Mouse (Mus musculus): ENCODE measurements around the gene Naa80. TPM values are rescaled to one million over a fixed set of nuclear protein-coding genes. Genes with fewer than 3 reads are reported as not detected.

Naa80 gene
- 52.7 and 58.7 TPM in 2 replicates for polyA plus RNA-seq (2012; rRNA removed)

DNA sequence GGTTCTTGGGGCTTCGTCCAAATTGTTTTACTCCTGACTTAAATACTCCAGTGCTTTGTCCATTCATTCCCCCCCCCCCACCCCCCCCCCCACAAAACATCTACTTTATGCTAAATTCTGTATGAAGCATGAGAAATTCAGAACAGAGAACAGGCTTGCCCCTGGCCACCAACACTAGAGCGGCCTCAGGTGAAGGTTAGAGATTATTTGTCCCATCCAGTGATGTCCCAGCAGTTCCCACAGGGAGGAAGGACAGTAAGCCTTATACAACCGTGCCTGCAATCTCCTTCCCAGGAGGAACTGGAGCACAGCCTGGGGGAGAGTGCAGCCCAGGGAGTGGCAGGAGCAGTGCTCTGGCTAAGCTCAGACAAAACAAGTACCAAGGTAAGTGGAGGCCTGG lies at the start of gene Naa80:
Gene Naa80, plus strand, starts transcription at position 301 of the 400 bp plus-strand sequence.
- DNase-seq (ENCODE audit: low read depth): no peak

DNA sequence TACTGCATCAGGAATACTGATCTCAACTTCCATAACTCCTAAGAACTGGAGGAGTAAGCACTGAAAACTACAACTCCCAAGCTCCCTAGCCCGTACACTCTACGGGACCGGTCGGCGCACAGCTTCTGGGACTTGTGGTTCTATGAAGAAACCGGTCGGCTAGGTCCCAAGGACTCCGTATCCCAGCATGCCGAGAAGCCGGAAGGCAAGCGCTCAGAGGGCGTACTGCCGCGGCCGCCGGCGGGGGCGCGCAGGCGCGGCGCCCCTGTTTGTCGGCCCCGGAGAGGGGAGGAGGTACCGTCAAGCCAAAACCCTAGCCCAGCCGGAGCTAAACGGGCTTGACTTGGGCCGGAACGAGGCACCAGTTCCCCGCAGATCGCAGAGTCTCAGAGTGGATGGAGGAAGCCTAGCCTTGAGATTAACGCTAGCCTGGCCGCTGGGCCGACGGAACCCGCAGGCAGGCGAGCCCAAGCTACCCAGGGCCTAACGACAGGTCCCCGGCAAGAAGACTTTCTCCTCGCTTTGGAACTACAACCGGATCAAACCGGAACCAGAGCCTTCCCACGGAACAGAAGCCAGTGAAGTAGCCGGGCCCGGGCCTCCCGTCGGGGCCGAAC lies 44.8 kb upstream of the Naa80 start, which contains the start of gene Tmem115:
Gene Tmem115, plus strand, starts transcription at position 155 of the 617 bp plus-strand sequence.
- DNase-seq (ENCODE audit: low read depth): peak; percentile 98

DNA sequence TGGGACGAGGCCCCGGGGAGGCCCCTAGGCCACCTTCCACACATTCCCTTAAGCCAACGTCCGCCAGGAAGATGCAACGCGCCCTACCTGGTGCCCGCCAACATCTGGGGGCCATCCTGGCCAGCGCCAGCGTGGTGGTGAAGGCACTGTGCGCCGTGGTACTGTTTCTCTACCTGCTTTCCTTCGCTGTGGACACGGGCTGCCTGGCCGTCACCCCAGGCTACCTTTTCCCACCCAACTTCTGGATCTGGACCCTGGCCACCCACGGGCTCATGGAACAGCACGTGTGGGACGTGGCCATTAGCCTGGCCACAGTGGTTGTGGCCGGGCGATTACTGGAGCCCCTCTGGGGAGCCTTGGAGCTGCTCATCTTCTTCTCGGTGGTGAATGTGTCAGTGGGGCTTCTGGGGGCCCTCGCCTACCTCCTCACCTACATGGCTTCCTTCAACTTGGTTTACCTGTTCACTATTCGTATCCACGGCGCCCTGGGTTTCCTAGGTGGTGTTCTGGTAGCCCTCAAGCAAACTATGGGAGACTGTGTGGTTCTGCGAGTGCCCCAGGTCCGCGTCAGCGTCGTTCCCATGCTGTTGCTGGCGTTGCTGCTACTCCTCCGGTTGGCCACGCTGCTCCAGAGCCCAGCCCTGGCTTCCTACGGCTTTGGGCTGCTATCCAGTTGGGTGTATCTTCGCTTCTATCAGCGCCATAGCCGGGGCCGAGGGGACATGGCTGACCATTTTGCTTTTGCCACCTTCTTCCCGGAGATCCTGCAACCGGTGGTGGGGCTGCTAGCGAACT lies 44.1 kb upstream of the Naa80 start:
- no peak for DNase-seq (ENCODE audit: low read depth)

DNA sequence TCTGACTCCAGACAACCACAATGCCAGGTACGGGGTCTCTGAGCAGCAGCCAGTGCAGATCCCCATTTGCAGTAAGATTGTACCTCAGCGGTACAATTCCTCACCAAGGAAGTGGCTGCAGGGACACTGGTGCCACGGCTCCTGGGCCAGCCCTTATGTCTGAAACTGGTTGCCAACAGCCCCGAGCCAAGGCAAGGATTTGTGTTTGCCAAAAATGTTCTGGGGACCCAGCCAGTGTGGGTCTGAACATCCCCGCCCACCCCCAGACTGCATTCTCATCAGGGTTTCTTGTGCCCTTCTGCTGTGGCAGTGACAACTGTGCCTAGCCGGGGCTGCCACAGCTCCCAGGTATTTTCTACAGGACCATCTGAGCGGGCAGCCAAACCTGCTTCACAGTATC lies 40.5 kb upstream of the Naa80 start:
- no peak for DNase-seq (ENCODE audit: low read depth)

DNA sequence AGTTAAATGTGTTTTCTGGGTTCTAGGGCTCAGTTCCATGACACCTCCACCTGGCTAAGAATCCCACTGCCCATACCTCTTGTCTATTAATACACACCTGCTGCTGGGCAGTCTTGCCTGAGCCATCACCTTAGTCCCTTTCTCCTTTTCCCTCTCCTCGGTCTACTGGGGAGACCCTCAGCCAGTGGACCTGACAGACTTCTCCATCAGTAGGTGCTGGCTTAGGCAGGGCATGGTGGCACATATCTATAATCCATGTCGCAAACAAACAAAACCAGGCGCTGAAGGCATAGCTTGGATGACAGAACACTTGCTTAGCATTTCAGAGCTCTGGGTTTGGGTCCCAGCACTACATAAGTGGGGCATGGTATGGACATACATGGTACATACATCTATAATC lies 40.0 kb upstream of the Naa80 start:
- DNase-seq (ENCODE audit: low read depth): no peak

DNA sequence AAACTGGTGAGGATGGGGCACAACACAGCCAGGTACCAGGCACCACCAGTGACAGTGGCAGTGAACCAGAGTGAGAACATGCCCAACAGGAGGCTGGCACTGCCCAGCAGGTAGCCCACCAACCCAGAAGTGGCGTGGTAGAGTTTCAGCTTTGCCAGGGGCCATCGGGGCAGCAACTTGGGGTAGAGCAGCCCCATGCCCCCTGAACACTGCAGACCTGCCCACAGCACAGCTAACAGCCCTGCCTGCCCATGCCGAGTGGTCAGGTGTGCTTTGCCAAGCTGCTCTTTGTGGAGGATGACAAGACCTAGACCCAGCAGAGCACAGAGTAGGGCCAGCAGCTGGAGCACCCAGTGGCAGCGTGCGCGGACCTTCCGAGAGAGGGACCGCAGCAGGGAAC lies 38.7 kb upstream of the Naa80 start:
- no peak for DNase-seq (ENCODE audit: low read depth)

DNA sequence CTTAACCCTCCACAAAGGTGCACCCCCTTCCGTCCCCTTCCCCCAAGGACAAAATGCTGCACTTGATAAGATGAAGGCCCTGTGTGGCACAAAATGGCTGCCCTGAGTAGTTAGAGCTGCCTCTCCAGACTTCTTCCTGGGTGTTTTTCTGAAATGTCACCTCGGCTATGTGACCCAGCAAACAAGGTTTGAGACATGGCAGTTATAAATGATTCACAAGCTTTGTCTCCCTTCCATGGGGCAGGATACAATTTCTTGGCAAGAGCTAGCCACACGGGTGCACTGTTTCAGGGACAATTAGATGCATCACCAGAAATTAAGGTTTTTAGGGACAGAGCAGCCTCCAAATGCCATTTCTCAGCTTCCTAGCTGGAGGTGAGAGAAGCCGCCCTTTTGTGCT lies 38.3 kb upstream of the Naa80 start:
- no peak for DNase-seq (ENCODE audit: low read depth)

DNA sequence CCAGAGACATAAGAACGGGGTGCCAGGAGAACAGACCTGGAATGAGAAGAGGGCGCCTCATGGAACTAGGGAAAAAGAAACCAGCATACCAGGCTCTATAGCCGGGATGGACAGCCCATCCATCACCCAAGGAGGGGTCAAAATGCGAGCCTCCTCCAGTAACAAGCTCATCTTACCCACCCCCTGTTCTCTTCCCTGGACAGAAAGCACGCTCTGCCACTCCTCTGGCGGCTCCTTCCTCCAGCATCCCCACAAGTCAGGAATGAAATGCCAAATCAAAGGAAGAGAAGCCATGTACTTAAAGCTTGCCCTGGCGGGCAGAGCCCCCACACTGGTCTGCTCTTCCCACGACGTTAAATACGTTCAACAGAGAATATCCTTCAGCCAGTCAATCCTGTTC lies 37.7 kb upstream of the Naa80 start:
- no peak for DNase-seq (ENCODE audit: low read depth)

DNA sequence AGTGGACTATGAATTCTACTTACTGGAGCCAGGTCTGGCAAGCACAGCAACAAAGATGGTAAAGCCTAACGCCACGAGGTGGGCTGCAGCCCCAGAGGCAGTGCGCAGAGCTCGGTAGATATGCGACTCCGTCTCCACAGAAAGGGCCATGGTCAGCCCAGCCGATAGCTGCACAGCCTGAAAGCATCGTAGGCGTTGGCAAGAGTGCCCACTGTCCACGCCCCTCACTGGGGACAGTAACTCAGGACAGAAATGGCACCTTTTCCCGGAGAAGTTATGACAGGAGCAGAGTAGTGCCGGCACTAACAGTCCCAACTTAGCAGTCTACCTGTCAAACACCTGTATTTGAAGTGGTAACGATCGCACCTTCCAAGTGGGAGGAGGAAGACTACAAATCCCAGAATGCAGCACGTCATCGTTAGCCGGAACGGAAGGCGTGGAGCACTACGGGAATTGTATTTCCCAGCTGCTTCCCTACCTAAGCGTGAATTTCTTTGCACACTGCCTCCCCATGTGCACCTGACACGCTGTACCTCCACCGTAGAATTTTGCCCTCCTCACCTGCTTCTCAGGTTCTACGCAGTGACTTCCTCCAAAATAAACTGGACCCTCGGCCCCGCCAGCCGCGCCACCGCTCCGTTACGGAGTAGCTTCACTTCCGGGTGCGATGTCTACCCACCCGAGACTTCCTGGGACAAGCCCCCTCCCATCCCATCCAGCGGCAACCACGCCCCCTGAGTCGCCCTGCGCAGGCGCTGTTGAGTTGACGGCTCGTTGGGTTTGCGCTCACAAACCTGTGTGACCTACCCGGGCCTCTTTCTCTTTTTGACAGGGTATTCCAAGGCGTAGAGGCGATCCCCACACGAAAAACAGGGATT lies 37.0 kb upstream of the Naa80 start, which contains the start of the genes Cyb561d2 and Nprl2:
Gene Cyb561d2, minus strand, starts transcription at position 720 of the 878 bp plus-strand sequence.
Gene Nprl2, plus strand, starts transcription at position 753 of the 878 bp plus-strand sequence.
- DNase-seq (ENCODE audit: low read depth): peak; percentile 74

DNA sequence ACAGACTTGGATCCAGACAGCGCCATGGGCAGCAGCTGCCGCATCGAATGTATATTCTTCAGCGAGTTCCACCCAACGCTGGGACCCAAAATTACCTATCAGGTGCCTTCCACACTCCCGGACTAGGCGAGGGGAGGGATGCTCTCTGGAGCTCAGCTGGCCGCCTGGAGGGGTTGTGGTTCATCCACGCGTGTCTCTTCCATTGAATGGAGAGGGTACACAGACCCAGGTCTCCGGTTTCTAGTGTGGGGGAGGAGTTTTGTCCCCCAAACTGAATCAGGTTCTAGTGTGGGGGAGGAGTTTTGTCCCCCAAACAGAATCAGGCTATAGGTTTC lies 36.4 kb upstream of the Naa80 start:
- DNase-seq (ENCODE audit: low read depth): no peak

DNA sequence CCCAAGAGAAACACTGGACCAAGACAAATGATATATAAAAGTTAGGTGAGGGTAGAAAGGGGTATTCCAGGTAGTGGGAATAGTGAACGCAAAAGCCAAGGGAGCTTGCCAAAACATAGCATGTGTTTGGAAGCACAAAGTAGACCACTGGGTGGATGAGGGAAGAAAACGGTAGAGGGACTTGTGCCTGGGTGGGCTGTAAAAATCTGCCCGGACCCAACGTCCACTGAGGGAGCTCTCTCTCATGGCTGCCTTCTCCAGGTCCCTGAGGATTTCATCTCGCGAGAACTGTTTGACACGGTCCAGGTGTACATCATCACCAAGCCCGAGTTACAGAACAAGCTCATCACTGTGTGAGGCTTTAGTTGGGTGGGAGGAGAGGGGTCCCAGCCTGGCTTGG lies 36.0 kb upstream of the Naa80 start:
- no peak for DNase-seq (ENCODE audit: low read depth)

DNA sequence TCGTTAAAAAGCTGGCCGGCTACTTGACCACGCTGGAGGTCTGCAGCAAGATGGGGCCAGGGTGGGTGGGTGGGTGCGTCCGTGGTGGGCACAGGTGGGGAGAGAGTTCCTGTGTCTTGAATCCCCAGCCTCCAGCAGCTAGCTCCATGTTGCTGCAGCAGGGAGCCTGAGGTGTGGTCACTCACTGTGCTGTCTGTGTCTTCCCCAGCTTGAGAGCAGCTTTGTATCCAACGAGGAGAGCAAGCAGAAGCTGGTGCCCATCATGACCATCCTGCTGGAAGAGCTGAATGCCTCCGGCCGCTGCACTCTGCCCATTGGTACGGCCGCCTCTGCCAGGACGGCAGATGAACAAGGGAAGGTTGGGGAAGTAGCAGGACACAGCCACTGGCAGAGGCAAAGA lies 35.4 kb upstream of the Naa80 start:
- DNase-seq (ENCODE audit: low read depth): no peak

DNA sequence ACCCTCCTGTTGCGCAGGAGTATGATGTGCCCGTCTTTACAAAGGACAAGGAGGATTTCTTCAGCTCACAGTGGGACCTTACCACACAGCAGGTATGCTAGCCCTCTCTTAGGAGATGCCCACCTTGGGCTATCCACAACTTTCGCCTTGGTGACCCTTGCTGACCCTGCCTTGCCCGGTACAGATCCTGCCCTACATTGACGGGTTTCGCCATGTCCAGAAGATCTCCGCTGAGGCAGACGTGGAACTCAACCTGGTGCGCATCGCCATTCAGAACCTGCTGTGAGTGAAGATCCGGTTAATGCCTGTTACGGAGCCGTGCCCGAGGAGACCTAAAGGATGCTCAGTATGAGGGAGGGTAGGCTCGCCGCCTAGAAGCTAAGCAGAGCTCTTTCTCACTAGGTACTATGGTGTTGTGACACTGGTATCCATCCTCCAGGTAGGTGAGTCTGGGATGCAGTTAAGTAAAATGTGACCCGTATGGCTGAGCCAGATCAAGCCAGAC lies 34.4 kb upstream of the Naa80 start:
- DNase-seq (ENCODE audit: low read depth): no peak

DNA sequence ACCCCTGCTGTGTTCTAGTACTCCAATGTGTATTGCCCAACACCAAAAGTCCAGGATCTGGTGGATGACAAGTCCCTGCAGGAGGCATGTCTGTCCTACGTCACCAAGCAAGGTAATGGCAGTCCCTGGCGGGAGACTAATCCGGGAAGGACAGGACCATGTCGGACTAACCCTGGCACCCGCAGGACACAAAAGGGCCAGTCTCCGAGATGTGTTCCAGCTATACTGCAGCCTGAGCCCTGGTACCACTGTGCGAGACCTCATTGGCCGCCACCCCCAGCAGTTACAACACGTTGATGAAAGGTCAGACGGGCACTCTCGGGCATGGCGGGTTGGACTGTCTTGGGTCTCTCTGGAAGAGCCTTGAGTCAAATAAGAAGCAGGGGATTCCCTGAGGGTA lies 34.0 kb upstream of the Naa80 start:
- DNase-seq (ENCODE audit: low read depth): no peak

DNA sequence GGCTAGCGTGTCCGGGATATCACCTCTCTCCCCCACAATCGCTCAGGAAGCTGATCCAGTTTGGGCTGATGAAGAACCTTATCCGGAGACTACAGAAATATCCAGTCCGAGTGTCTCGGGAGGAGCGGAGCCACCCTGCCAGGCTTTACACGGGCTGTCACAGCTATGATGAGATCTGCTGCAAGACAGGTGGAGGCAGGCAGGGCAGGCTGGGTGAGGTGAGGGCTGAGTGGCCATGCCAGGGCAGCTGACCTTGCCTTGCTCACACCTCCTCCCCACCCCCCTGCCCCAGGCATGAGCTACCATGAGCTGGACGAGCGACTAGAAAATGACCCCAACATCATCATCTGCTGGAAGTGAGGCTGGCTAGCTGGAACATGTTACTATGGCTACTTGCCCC lies 33.5 kb upstream of the Naa80 start:
- no peak for DNase-seq (ENCODE audit: low read depth)

DNA sequence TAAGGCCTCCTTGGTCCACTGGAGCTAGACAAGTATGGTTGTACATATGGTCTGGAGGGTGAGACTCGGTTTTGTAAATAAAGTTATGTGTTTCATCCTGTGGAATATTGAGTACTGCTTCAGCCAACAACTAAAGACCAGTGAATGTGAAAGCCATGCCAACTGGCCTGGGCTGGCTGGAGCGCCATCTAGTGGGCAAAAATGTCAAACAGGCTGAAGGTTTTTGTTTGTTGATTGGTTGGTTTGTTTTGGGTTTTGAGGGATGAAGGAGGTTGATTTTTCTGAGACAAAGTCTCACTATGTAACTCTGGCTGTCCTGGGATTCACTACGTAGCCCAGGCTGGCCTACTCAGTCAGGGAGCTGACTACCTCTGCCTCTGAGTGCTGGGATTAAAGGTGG lies 33.1 kb upstream of the Naa80 start:
- DNase-seq (ENCODE audit: low read depth): no peak

DNA sequence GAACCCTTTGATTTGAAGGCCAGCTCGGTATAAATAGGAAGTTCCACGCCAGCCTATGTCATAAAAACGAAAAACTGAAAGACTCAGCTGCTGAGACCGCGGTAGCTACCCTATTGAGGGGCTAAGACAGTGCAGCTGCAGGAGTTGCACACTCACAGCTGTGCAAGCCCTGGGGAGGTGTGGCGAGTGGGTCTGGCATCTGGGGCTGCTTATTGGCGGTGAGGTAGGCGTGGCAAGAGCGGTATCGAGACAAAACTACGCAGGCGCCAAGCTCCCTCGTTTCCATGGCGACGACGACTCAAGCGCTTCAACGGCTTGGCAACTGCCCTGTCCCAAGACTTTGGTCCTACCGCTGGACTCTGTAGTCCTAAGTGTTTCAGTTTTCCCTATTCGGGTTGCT lies 31.7 kb upstream of the Naa80 start, which contains the start of gene Zmynd10:
Gene Zmynd10, plus strand, starts transcription at position 273 of the 400 bp plus-strand sequence.
- no peak for DNase-seq (ENCODE audit: low read depth)

DNA sequence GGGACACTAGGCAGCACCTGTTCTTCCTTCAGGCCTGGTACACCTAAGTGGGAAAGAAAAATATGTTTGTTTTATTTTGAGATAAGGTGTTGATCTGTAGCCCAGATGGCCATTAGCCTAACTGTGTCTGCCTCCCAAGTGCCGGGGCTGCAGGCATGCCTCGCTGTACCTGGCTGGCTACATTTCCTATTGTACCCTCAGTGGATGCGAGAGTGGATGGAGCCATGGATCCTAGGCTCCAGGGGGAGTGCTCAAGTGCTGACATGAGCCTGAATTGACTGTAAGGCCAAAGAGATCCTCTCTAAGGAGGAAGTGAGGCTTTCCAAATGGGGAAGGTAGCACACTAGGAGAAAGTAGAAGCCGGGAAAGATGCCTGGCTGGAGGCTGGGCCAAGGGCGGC lies 30.7 kb upstream of the Naa80 start:
- no peak for DNase-seq (ENCODE audit: low read depth)

DNA sequence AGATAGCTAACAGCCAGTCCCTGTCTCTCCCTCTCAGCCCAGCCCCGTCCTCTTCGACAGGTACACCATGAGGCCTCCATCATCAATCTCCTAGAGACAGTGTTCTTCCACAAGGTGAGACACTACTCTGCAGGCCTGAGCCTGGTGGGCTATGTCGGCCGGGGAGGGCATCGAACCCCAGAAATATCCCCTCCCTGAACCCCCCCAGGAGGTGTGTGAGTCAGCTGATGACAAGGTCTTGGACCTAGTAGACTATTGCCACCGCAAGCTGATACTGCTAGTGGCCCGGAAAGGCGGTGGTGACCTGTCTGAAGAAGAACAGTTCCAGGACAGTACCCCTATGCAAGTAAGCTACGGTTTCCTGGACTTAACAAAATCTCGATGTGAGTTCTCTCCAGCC lies 29.9 kb upstream of the Naa80 start:
- DNase-seq (ENCODE audit: low read depth): no peak

DNA sequence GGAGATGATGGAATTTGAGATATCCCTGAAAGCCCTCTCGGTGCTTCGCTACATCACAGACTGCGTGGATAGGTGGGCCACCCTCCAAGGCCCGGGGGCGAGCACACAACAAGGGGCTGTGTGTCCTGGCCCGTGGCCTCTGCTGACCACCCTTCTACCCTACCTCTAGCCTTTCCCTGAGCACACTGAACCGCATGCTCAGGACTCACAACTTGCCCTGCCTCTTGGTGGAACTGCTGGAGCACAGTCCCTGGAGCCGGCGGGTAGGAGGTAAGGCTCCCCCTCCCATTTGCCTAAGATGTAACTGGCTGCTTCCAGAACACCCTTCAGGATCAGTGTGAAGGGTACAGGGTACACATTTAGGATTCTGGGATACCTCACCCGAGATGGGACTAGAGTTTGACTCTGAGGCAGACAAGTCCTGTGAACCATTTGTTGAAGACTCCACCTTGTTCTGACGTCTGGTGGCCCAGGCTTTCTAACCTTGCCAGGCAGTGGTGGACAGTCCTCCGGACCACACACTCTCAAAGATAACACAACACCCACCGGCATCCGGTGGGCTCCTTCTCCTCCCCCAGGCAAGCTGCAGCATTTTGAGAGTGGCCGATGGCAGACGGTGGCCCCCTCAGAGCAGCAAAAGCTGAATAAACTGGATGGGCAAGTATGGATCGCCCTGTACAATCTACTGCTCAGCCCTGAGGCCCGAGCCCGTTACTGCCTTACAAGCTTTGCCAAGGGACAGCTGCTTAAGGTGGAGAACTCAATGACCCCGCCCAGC lies 29.2 kb upstream of the Naa80 start:
- no peak for DNase-seq (ENCODE audit: low read depth)

DNA sequence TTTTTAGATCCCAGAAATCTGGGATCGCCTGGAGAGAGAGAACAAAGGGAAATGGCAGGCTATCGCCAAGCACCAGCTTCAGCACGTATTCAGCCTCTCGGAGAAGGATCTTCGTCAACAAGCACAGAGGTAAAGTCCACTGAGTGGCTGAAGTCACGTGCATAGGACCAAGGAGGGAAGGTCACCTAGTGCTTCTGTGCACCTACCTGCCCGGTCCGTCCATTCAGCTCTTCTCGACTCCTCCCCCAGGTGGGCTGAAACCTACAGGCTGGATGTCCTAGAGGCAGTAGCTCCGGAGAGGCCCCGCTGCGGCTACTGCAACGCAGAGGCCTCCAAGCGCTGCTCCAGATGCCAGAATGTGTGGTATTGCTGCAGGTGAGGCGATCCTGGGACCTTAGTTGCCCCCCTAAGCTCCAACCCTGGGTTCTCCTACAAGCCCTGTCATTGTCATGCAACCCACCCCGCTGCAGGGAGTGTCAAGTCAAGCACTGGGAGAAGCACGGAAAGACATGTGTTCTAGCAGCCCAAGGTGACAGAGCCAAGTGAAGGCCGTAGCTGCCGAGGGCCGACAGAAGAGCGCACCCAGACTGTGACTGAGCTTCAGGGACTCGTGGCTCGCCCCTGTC lies 28.1 kb upstream of the Naa80 start:
- DNase-seq (ENCODE audit: low read depth): no peak
